Mouse (Mus musculus): ENCODE results near the gene Abca17. TPM values are rescaled to one million over a fixed set of nuclear protein-coding genes. Genes with fewer than 3 reads are reported as not detected.

The Abca17 gene
- polyA plus RNA-seq, 2 experiments: 0.04 TPM; not detected in 1

GRCm38 (mm10) chr17:24252329-24252728 is 98.5 kb downstream of the Abca17 start:
- H3K27ac ChIP-seq: peak overlapping the region; percentile 89
- no peak for ATAC-seq (ENCODE audit: insufficient read depth)
- TF ChIP-seq CTCF (IDR thresholded peaks at IDR 0.05; ENCODE audit: low read depth) (no peak), EP300 (IDR thresholded peaks at IDR 0.05; ENCODE audit: low read depth) (no peak)
- no peaks in the 10 kb centered on the region for H3K9me3 ChIP-seq (ENCODE audit: control insufficient read depth, low read length)
- H3K36me3 ChIP-seq (replicated peaks; ENCODE audit: control insufficient read depth, insufficient read depth, low read depth): peaks cover 19% of the 10 kb centered on the region
- H3K9ac ChIP-seq (replicated peaks): peak overlapping the region; percentile 94
- peak overlapping the region in 1 of 2 experiments; percentile 79; a peak in 2 of 4 replicates for H3K4me3 ChIP-seq (ENCODE audit: insufficient read depth in 1 of 2, low read depth in 2 of 2, low read length in 2 of 2)
- DNase-seq (ENCODE audit: low read depth in 3 of 3, low spot score in 3 of 3): no peak
- peak overlapping the region; percentile 97 for H3K4me2 ChIP-seq (ENCODE audit: low read depth)
- peaks cover 13 to 18% of the 10 kb centered on the region in 2 experiments for H3K4me1 ChIP-seq (replicated peaks; ENCODE audit: control insufficient read depth in 2 of 2, insufficient read depth in 2 of 2, low read length in 1 of 2)
- WGBS (ENCODE audit: insufficient replicate concordance): 84% methylated on average over 2 of the region's 2 CpGs
- no peaks in the 10 kb centered on the region for H3K27me3 ChIP-seq (ENCODE audit: control insufficient read depth, insufficient read depth, low read length)

DNA sequence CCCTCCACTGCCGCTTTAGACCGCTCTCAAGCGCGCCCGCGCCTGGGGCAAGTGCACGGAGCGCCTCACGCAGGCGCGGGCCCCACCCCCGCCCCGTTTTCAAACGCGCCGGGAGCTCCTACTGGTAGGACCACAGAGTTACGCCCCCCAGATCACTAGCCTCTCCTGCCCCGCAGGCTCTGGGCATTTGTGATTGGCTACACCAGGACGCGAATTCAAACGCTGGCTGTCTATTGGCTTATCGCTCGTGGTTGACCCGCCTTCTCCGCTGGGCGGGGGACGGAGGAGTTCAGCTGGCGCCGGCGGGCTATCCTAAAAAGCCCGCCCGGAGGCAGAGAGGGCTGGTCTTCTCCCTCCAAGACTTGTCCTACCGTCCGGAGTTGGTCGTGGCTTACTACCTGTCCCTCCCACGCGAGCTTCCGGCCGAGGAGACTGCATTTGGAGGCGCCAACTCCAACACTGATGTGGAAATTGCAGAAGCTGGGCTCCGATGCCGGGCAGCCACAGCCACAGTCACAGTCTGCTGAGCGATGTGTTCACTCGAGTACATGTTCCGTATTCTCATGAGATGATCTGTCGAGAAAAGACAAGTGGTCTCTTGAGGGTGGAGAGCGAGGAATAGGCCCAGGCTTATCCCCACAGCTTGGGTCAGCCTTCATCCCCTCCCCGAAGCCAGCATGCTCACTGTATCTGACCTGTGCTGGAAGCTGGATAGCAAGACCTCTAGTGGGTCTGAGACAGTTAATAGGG is 99.4 kb downstream of the Abca17 start, which contains the start of gene Ccnf:
Gene Ccnf (minus strand): TSS at position 165 of the 750 bp plus-strand sequence.
- H3K4me3 ChIP-seq (ENCODE audit: insufficient read depth in 1 of 2, low read depth in 2 of 2, low read length in 2 of 2): peak within 1 kb of the TSS; percentile 77 to 79
- peaks cover 13 to 18% of the 10 kb centered on the region in 2 experiments for H3K4me1 ChIP-seq (replicated peaks; ENCODE audit: control insufficient read depth in 2 of 2, insufficient read depth in 2 of 2, low read length in 1 of 2)
- H3K27me3 ChIP-seq (ENCODE audit: control insufficient read depth, insufficient read depth, low read length): no peaks in the 10 kb centered on the region
- ATAC-seq (ENCODE audit: insufficient read depth): peak; percentile 99
- peak within 1 kb of the TSS; percentile 89 for H3K27ac ChIP-seq
- H3K9me3 ChIP-seq (ENCODE audit: control insufficient read depth, low read length): no peaks in the 10 kb centered on the region
- H3K36me3 ChIP-seq (replicated peaks; ENCODE audit: control insufficient read depth, insufficient read depth, low read depth): peaks cover 27% of the 10 kb centered on the region
- WGBS (ENCODE audit: insufficient replicate concordance): under 1% methylated on average over 48 of the region's 48 CpGs
- peak within 1 kb of the TSS; percentile 98 for H3K4me2 ChIP-seq (ENCODE audit: low read depth)
- peak; percentile 98 to 99 (median 99) for DNase-seq (ENCODE audit: low read depth in 3 of 3, low spot score in 3 of 3)
- H3K9ac ChIP-seq (replicated peaks): peak within 1 kb of the TSS; percentile 94
- peak; percentile 49 for TF ChIP-seq CTCF (IDR thresholded peaks at IDR 0.05; ENCODE audit: low read depth)
- TF ChIP-seq EP300 (IDR thresholded peaks at IDR 0.05; ENCODE audit: low read depth): peak; percentile 62

- Histone ChIP-seq H3K36me3 (replicated peaks; ENCODE audit: control insufficient read depth, insufficient read depth, low read depth) (peaks cover 32% of the 10 kb centered on the region), H3K4me2 (ENCODE audit: low read depth) (peak overlapping the region; percentile 98), H3K4me1 (replicated peaks; ENCODE audit: control insufficient read depth in 2 of 2, insufficient read depth in 2 of 2, low read length in 1 of 2) (peaks cover 13 to 18% of the 10 kb centered on the region in 2 experiments), H3K9ac (replicated peaks) (peak overlapping the region; percentile 84), H3K9me3 (ENCODE audit: control insufficient read depth, low read length) (no peaks in the 10 kb centered on the region), H3K27me3 (ENCODE audit: control insufficient read depth, insufficient read depth, low read length) (no peaks in the 10 kb centered on the region), H3K4me3 (ENCODE audit: insufficient read depth in 1 of 2, low read depth in 2 of 2, low read length in 2 of 2) (peak overlapping the region; percentile 77 to 79), H3K27ac (peak overlapping the region; percentile 37)
- no peak for DNase-seq (ENCODE audit: low read depth in 3 of 3, low spot score in 3 of 3)
- ATAC-seq (ENCODE audit: insufficient read depth): no peak; the same call in 1 of the 2 replicates
- no peak for TF ChIP-seq EP300 (IDR thresholded peaks at IDR 0.05; ENCODE audit: low read depth)
- WGBS (ENCODE audit: insufficient replicate concordance): 0% methylated on average over 28 of the region's 32 CpGs
Observed at GRCm38 (mm10) chr17:24250988-24251319, 99.9 kb downstream of the Abca17 start.

DNA sequence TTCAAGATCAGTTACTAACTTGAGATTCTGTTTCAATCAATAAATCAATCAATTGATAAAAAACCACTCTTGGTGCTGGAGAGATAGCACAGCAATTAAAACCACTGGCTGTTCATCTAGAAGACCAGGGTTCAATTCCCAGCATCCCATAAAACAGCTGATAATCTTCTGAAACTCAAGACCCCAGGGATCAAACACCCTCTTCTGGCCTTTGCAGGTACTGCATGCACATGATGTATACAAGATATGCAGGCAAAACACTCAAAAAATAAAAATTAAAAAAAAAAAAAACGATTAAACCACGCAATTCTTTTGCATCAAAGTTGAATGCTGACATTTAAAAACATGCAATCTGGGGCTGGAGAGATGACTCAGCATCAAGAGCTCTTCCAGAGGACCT is 102.2 kb downstream of the Abca17 start:
- peaks cover 50% of the 10 kb centered on the region for H3K36me3 ChIP-seq (replicated peaks; ENCODE audit: control insufficient read depth, insufficient read depth, low read depth)
- WGBS (ENCODE audit: insufficient replicate concordance): 91% methylated on average over 2 of the region's 2 CpGs

DNA sequence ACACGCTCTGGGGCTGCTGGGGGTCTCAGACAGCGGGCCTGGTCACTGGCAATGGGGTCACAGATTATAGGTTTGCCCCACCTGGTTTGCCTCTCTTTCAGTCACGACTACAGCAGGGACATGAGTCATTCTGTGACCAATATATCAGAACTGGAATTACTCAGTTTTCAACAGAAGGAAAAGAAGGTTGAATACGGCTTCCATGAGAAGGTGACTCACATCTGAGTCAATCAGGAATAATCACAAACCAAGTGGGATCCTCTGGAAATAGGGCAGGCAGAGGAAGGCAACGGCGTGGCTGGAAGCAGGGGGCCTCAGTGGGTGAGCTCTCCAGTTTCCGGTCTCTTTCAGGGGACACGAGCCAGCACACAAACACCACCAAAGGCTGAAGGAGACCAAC is 106.8 kb downstream of the Abca17 start:
- Histone ChIP-seq H3K36me3 (replicated peaks; ENCODE audit: control insufficient read depth, insufficient read depth, low read depth) (peaks cover 94% of the 10 kb centered on the region), H3K4me2 (ENCODE audit: low read depth) (no peak overlapping the region), H3K27me3 (ENCODE audit: control insufficient read depth, insufficient read depth, low read length) (no peaks in the 10 kb centered on the region), H3K9ac (replicated peaks) (no peak overlapping the region), H3K4me3 (ENCODE audit: insufficient read depth in 1 of 2, low read depth in 2 of 2, low read length in 2 of 2) (no peak overlapping the region), H3K9me3 (ENCODE audit: control insufficient read depth, low read length) (no peaks in the 10 kb centered on the region; the same call in none of the 2 replicates), H3K27ac (no peak overlapping the region), H3K4me1 (replicated peaks; ENCODE audit: control insufficient read depth in 2 of 2, insufficient read depth in 2 of 2, low read length in 1 of 2) (0 out of 4 replicates have a peak, but pooled peaks cover 0 to 1% of the 10 kb centered on the region in 2 experiments)
- 93% methylated on average over 8 of the region's 8 CpGs for WGBS (ENCODE audit: insufficient replicate concordance)
- no peak for ATAC-seq (ENCODE audit: insufficient read depth)
- TF ChIP-seq CTCF (IDR thresholded peaks at IDR 0.05; ENCODE audit: low read depth): no peak
- no peak for TF ChIP-seq EP300 (IDR thresholded peaks at IDR 0.05; ENCODE audit: low read depth)
- DNase-seq (ENCODE audit: low read depth in 3 of 3, low spot score in 3 of 3): no peak

More for the DNA sequence above, 102.2 kb downstream of the Abca17 start:
- Histone ChIP-seq H3K27ac (no peak overlapping the region), H3K4me3 (ENCODE audit: insufficient read depth in 1 of 2, low read depth in 2 of 2, low read length in 2 of 2) (peak overlapping the region in 1 of 2 experiments; percentile 79; a peak in 2 of 4 replicates), H3K27me3 (ENCODE audit: control insufficient read depth, insufficient read depth, low read length) (no peaks in the 10 kb centered on the region), H3K9me3 (ENCODE audit: control insufficient read depth, low read length) (no peaks in the 10 kb centered on the region; the same call in none of the 2 replicates), H3K4me1 (replicated peaks; ENCODE audit: control insufficient read depth in 2 of 2, insufficient read depth in 2 of 2, low read length in 1 of 2) (peaks cover 13 to 18% of the 10 kb centered on the region in 2 experiments), H3K9ac (replicated peaks) (no peak overlapping the region), H3K4me2 (ENCODE audit: low read depth) (peak overlapping the region; percentile 98)
- ATAC-seq (ENCODE audit: insufficient read depth) (no peak), DNase-seq (ENCODE audit: low read depth in 3 of 3, low spot score in 3 of 3) (no peak)
- TF ChIP-seq EP300 (IDR thresholded peaks at IDR 0.05; ENCODE audit: low read depth): no peak
- TF ChIP-seq CTCF (IDR thresholded peaks at IDR 0.05; ENCODE audit: low read depth): peak; percentile 47; the same call in 1 of the 2 replicates

Data from liver, embryonic 14.5 days (tissue).